Mouse (Mus musculus) cerebellum, postnatal 10 days (tissue): ENCODE data around the gene Olfr635.
"Not testable (repeated sequence)": the region's sequence is repeated elsewhere in the genome, so short reads cannot be mapped to it uniquely, and the experiment has no call there.

Experiments
- DNase-seq, 2 experiments: peaks; one replicate each; pipeline ENCODE4 v3.0.0; 2021; ENCODE audit warnings: mixed read lengths in 2 of 2

The Olfr635 gene

GRCm38 (mm10) chr7:103970852-103971251, at the start of gene Olfr635:
Gene Olfr635 (plus strand): TSS chr7:103971152.
- no peak for DNase-seq

GRCm38 (mm10) chr7:103928525-103928924, 42.4 kb upstream of the Olfr635 start, which contains the start of gene Olfr631:
Gene Olfr631 (plus strand): TSS chr7:103928825.
- DNase-seq, result no peak

- no peak for DNase-seq
Measured at GRCm38 (mm10) chr7:103934264-103934663, 36.7 kb upstream of the Olfr635 start, which contains the start of gene Olfr632. Gene Olfr632 (plus strand): TSS chr7:103934347.

- DNase-seq, result peak; percentile 4 to 15
Measured at GRCm38 (mm10) chr7:103942730-103943129, 28.2 kb upstream of the Olfr635 start.

- DNase-seq, result no peak
Measured at GRCm38 (mm10) chr7:103944137-103944536, 26.8 kb upstream of the Olfr635 start, which contains the start of gene Olfr633. Gene Olfr633 (plus strand): TSS chr7:103944437.

- DNase-seq, result not testable (repeated sequence)
Measured at GRCm38 (mm10) chr7:103966873-103967272, 4.1 kb upstream of the Olfr635 start.

GRCm38 (mm10) chr7:103971782-103972181, 830 bp downstream of the Olfr635 start:
- no peak for DNase-seq

- no peak for DNase-seq
Measured at GRCm38 (mm10) chr7:103998446-103998845, 27.5 kb downstream of the Olfr635 start, which contains the start of gene Olfr638. Gene Olfr638 (plus strand): TSS chr7:103998746.

- DNase-seq, result no peak
Measured at GRCm38 (mm10) chr7:103999124-103999523, 28.2 kb downstream of the Olfr635 start.

GRCm38 (mm10) chr7:104017203-104017602, 46.3 kb downstream of the Olfr635 start, which contains the start of gene Olfr639:
Gene Olfr639 (minus strand): TSS chr7:104017303.
- DNase-seq, result no peak

GRCm38 (mm10) chr7:104018953-104019352, 48.0 kb downstream of the Olfr635 start:
- DNase-seq, result no peak

- no peak for DNase-seq
Measured at GRCm38 (mm10) chr7:104021651-104022050, 50.7 kb downstream of the Olfr635 start.

- no peak for DNase-seq
Measured at GRCm38 (mm10) chr7:104025473-104025872, 54.5 kb downstream of the Olfr635 start, which contains the start of gene Olfr640. Gene Olfr640 (minus strand): TSS chr7:104025573.

- DNase-seq, result no peak
Measured at GRCm38 (mm10) chr7:104026978-104027377, 56.0 kb downstream of the Olfr635 start.

- DNase-seq, result no peak
Measured at GRCm38 (mm10) chr7:104035145-104035544, 64.2 kb downstream of the Olfr635 start, which contains the start of gene Olfr641. Gene Olfr641 (plus strand): TSS chr7:104035445.
